11 mouse cellular contexts compared by ENCODE assay signal in genomic region chr13:95849501-95850007, GRCm38 (mm10). TPM values are rescaled to one million over a fixed set of nuclear protein-coding genes. Genes with fewer than 3 reads are reported as not detected.
DNase-seq lines count a peak whose midpoint lies in the region; ATAC-seq lines count a peak whose summit lies in the region.
"Had no signal": no experiment of that assay in that cellular context is flagged by ENCODE, and none has a peak within 500 bp of the region (broad histone marks: within the 10 kb centered on the region; RNA-seq: fewer than 3 reads in every experiment).

No protein-coding gene starts in this region.

- WGBS in midbrain, embryonic 15.5 days: 55% methylated on average over 7 of the region's 7 CpGs
- WGBS in midbrain, embryonic 10.5 days: 63% methylated on average over 7 of the region's 7 CpGs
- WGBS in forebrain, embryonic 14.5 days: 28% methylated on average over 7 of the region's 7 CpGs
- WGBS in liver, embryonic 11.5 days: 64% methylated on average over 7 of the region's 7 CpGs

- H3K9me3 ChIP-seq in midbrain, embryonic 15.5 days: no peaks in the 10 kb centered on the region
- H3K9me3 ChIP-seq in midbrain, embryonic 10.5 days (replicated peaks): no peaks in the 10 kb centered on the region
- no peaks in the 10 kb centered on the region for H3K9me3 ChIP-seq in forebrain, embryonic 14.5 days (replicated peaks; ENCODE audit: control insufficient read depth, low read length)
- no peaks in the 10 kb centered on the region for H3K9me3 ChIP-seq in liver, embryonic 11.5 days (ENCODE audit: control insufficient read depth, low read length)
- H3K9me3 ChIP-seq: heart, embryonic 15.5 days; limb, embryonic 12.5 days had no signal

- peak; percentile 45; the same call in 1 of the 2 replicates for ATAC-seq in midbrain, embryonic 15.5 days (replicated peaks)
- peak; percentile 70 for ATAC-seq in forebrain, embryonic 14.5 days
- no peak for ATAC-seq in liver, embryonic 11.5 days (replicated peaks; ENCODE audit: low FRiP score)

- no peaks in the 10 kb centered on the region for H3K36me3 ChIP-seq in midbrain, embryonic 15.5 days (replicated peaks)
- H3K36me3 ChIP-seq in midbrain, embryonic 10.5 days: no peaks in the 10 kb centered on the region
- no peaks in the 10 kb centered on the region for H3K36me3 ChIP-seq in forebrain, embryonic 14.5 days (ENCODE audit: control insufficient read depth, insufficient read depth, low read length)
- no peaks in the 10 kb centered on the region for H3K36me3 ChIP-seq in liver, embryonic 11.5 days (ENCODE audit: control insufficient read depth, insufficient read depth, low read length)
- H3K36me3 ChIP-seq: heart, embryonic 15.5 days; limb, embryonic 12.5 days had no signal

- no peak overlapping the region for H3K27ac ChIP-seq in midbrain, embryonic 15.5 days
- no peak overlapping the region for H3K27ac ChIP-seq in midbrain, embryonic 10.5 days (replicated peaks)
- H3K27ac ChIP-seq in forebrain, embryonic 14.5 days (ENCODE audit: low read depth, low read length): peak overlapping the region; percentile 9; the same call in 1 of the 2 replicates
- H3K27ac ChIP-seq in liver, embryonic 11.5 days (ENCODE audit: low read depth, low read length): no peak overlapping the region
- H3K27ac ChIP-seq: heart, embryonic 15.5 days; limb, embryonic 12.5 days had no signal

- H3K27me3 ChIP-seq in midbrain, embryonic 15.5 days (replicated peaks): no peaks in the 10 kb centered on the region
- H3K27me3 ChIP-seq in midbrain, embryonic 10.5 days (ENCODE audit: low read depth, poor library complexity, severe bottlenecking): no peaks in the 10 kb centered on the region
- H3K27me3 ChIP-seq in forebrain, embryonic 14.5 days (replicated peaks; ENCODE audit: control insufficient read depth, insufficient read depth, low read length): no peaks in the 10 kb centered on the region
- no peaks in the 10 kb centered on the region for H3K27me3 ChIP-seq in liver, embryonic 11.5 days (replicated peaks; ENCODE audit: control insufficient read depth, insufficient read depth, low read length)
- H3K27me3 ChIP-seq: heart, embryonic 15.5 days; limb, embryonic 12.5 days had no signal

- no peak overlapping the region for H3K4me3 ChIP-seq in midbrain, embryonic 15.5 days
- H3K4me3 ChIP-seq in midbrain, embryonic 10.5 days: no peak overlapping the region
- H3K4me3 ChIP-seq in forebrain, embryonic 14.5 days (ENCODE audit: low read depth, low read length): no peak overlapping the region
- H3K4me3 ChIP-seq in liver, embryonic 11.5 days (ENCODE audit: low read depth, low read length): no peak overlapping the region
- H3K4me3 ChIP-seq: heart, embryonic 15.5 days; limb, embryonic 12.5 days had no signal

- H3K4me1 ChIP-seq in midbrain, embryonic 15.5 days: peaks cover 3% of the 10 kb centered on the region; the same call in 1 of the 2 replicates
- H3K4me1 ChIP-seq in midbrain, embryonic 10.5 days: peaks cover 28% of the 10 kb centered on the region
- H3K4me1 ChIP-seq in forebrain, embryonic 14.5 days (ENCODE audit: control insufficient read depth, insufficient read depth, low read length): peaks cover 11% of the 10 kb centered on the region; the same call in 1 of the 2 replicates
- H3K4me1 ChIP-seq in liver, embryonic 11.5 days (replicated peaks; ENCODE audit: control insufficient read depth, insufficient read depth, low read length): no peaks in the 10 kb centered on the region
- H3K4me1 ChIP-seq: heart, embryonic 15.5 days had no signal

- H3K9ac ChIP-seq in midbrain, embryonic 15.5 days: no peak overlapping the region
- no peak overlapping the region for H3K9ac ChIP-seq in forebrain, embryonic 14.5 days (ENCODE audit: low read length)
- no peak overlapping the region for H3K9ac ChIP-seq in liver, embryonic 11.5 days (ENCODE audit: low read depth, low read length)
- H3K9ac ChIP-seq: heart, embryonic 15.5 days; limb, embryonic 12.5 days had no signal

- DNase-seq in midbrain, embryonic 10.5 days (ENCODE audit: low spot score): no peak
- peak; percentile 52 for DNase-seq in forebrain, embryonic 14.5 days (ENCODE audit: low spot score)
- DNase-seq in layer of hippocampus, adult 9-11 months: peak; percentile 78
- peak; percentile 16 for DNase-seq in right cerebral cortex, postnatal 14 days
- DNase-seq in liver, embryonic 11.5 days (ENCODE audit: low spot score): no peak
- no peak for DNase-seq in urinary bladder, postnatal 10 days (ENCODE audit: low spot score)
- no peak for DNase-seq in cerebellum, postnatal 36 days
- DNase-seq: lung, postnatal 14 days had no signal

- no peak overlapping the region for H3K4me2 ChIP-seq in midbrain, embryonic 15.5 days
- H3K4me2 ChIP-seq in forebrain, embryonic 14.5 days (ENCODE audit: low read length): no peak overlapping the region
- no peak overlapping the region for H3K4me2 ChIP-seq in liver, embryonic 11.5 days
- H3K4me2 ChIP-seq: heart, embryonic 15.5 days; limb, embryonic 12.5 days had no signal

RNA-seq across cellular contexts. Expression of gene Iqgap2, which starts 42.2 kb away (rescaled TPM):
- polyA plus RNA-seq in midbrain, embryonic 15.5 days (2015; fragmentation: Nextera tagmentation; extraction: Ambion mirVana): 3.4 and 3.8 TPM in 2 replicates
- polyA plus RNA-seq in midbrain, embryonic 10.5 days (2016; fragmentation: Nextera tagmentation; extraction: Ambion mirVana): 13.9 and 15.9 TPM in 2 replicates
- polyA plus RNA-seq in forebrain, embryonic 14.5 days (2014; fragmentation: Nextera tagmentation; extraction: Ambion mirVana): 4.2 and 4.4 TPM in 2 replicates
- polyA plus RNA-seq in liver, embryonic 11.5 days (2014; fragmentation: Nextera tagmentation; extraction: Ambion mirVana): 17.1 and 17.7 TPM in 2 replicates

Comparison
In these comparisons a context has a peak if more than half of its experiments do, and no peak if none do; other contexts are left out.
1. DNase-seq: peak in forebrain, embryonic 14.5 days (single experiment), layer of hippocampus, adult 9-11 months (single experiment) and right cerebral cortex, postnatal 14 days (single experiment); none in midbrain, embryonic 10.5 days (single experiment), liver, embryonic 11.5 days (single experiment), urinary bladder, postnatal 10 days (single experiment) and cerebellum, postnatal 36 days (0 of 2).